Mouse (Mus musculus) urinary bladder, postnatal 4 days (tissue): ENCODE results near the gene Prl8a9.

Experiments
- DNase-seq, 2 experiments: peaks; one replicate each; pipeline ENCODE4 v3.0.0; 2021 to 2022; ENCODE audit warnings: low spot score in 2 of 2

Prl8a9 gene

GRCm38 (mm10) chr13:27564506-27564905 lies at the start of gene Prl8a9:
Gene Prl8a9 (minus strand): TSS chr13:27564606.
- no peak for DNase-seq

- no peak for DNase-seq
Measured at GRCm38 (mm10) chr13:27610482-27610881, 46.1 kb upstream of the Prl8a9 start, which contains the start of gene Prl7b1. Gene Prl7b1 (minus strand): TSS chr13:27610582.

- DNase-seq: no peak
Measured at GRCm38 (mm10) chr13:27582071-27582470, 17.7 kb upstream of the Prl8a9 start, which contains the start of gene Prl8a1. Gene Prl8a1 (minus strand): TSS chr13:27582171.

GRCm38 (mm10) chr13:27553336-27553735 lies 11.1 kb downstream of the Prl8a9 start:
- DNase-seq: no peak

GRCm38 (mm10) chr13:27523156-27523555 lies 41.2 kb downstream of the Prl8a9 start:
- DNase-seq: no peak

GRCm38 (mm10) chr13:27513117-27513516 lies 51.3 kb downstream of the Prl8a9 start, which contains the start of gene Prl8a8:
Gene Prl8a8 (minus strand): TSS chr13:27513217.
- no peak for DNase-seq
